Mouse (Mus musculus) ES-E14 (cell line): ENCODE data around the gene Nol4l. TPM values are rescaled to one million over a fixed set of nuclear protein-coding genes. Genes with fewer than 3 reads are reported as not detected.

Experiments used
- DNase-seq: peaks from one replicate; pipeline ENCODE4 v3.0.0-alpha.2; 2013; ENCODE audit warnings: low read depth, low spot score
- H3K27ac ChIP-seq: 2 replicates; pipeline ENCODE4 v1.5.1; 2012; ENCODE audit warnings: low read depth, mild to moderate bottlenecking, low read length, moderate library complexity, mixed read lengths; ENCODE audit not compliant: poor library complexity, insufficient read depth, severe bottlenecking
- H3K36me3 ChIP-seq: 2 replicates; pipeline ENCODE4 v1.6.1; 2012; ENCODE audit warnings: mild to moderate bottlenecking, low read length, moderate library complexity, mixed read lengths; ENCODE audit not compliant: control insufficient read depth, poor library complexity, insufficient read depth, severe bottlenecking
- H3K4me1 ChIP-seq, 2 experiments: fragments of 150-350 bp in 1 of 2; sonication (generic) in 1 of 2; 2 replicates each; pipeline ENCODE4 v1.6.1; 2012; ENCODE audit warnings: low read length in 2 of 2, mild to moderate bottlenecking in 1 of 2, mixed read lengths in 1 of 2; ENCODE audit not compliant: control insufficient read depth in 2 of 2, insufficient read depth in 2 of 2, poor library complexity in 1 of 2
- H3K4me3 ChIP-seq, 2 experiments: fragments of 150-350 bp in 1 of 2; sonication (generic) in 1 of 2; 2 replicates each; pipeline ENCODE4 v1.5.1; 2012; ENCODE audit warnings: low read length in 2 of 2, low read depth in 1 of 2, mild to moderate bottlenecking in 1 of 2, mixed read lengths in 1 of 2; ENCODE audit not compliant: insufficient read depth in 1 of 2, poor library complexity in 1 of 2, severe bottlenecking in 1 of 2
- H3K9ac ChIP-seq: 2 replicates; pipeline ENCODE4 v1.6.1; 2012; ENCODE audit warnings: low read depth, mild to moderate bottlenecking, low read length, mixed read lengths; ENCODE audit not compliant: poor library complexity, insufficient read depth, severe bottlenecking
- H3K9me3 ChIP-seq: fragments of 150-350 bp; sonication (generic); 2 replicates; pipeline ENCODE4 v1.6.1; 2012; ENCODE audit warnings: low read depth, mild to moderate bottlenecking, low read length; ENCODE audit not compliant: control insufficient read depth, insufficient read depth
- CHD2 ChIP-seq: IDR thresholded peaks from 2 replicates; pipeline ENCODE4 v1.6.1; 2014; ENCODE audit warnings: mild to moderate bottlenecking, low read depth, low read length, inconsistent platforms
- HCFC1 ChIP-seq: IDR thresholded peaks from 2 replicates; pipeline ENCODE4 v1.6.1; 2012; ENCODE audit warnings: low read length, inconsistent platforms, borderline replicate concordance; ENCODE audit not compliant: insufficient read depth
- MAFK ChIP-seq: IDR thresholded peaks from 2 replicates; pipeline ENCODE4 v1.6.1; 2014; ENCODE audit warnings: mild to moderate bottlenecking, low read depth, low read length, inconsistent platforms; ENCODE audit not compliant: insufficient read depth
- ZC3H11A ChIP-seq: IDR thresholded peaks from 2 replicates; pipeline ENCODE4 v1.6.1; 2012; ENCODE audit warnings: low read depth, mild to moderate bottlenecking, inconsistent platforms, low read length, borderline replicate concordance
- ZNF384 ChIP-seq: IDR thresholded peaks from 2 replicates; pipeline ENCODE4 v1.6.1; 2012; ENCODE audit warnings: low read depth, low read length, inconsistent platforms
- in situ Hi-C, 2 experiments: fragments of 600-800 bp; cut with MboI; formaldehyde crosslinking; loops; one replicate each; pipeline ENCODE4 v1.15.1; 2025; ENCODE audit warnings: low sequenced_read_pairs in 2 of 2, inconsistent platforms in 1 of 2; ENCODE audit not compliant: unreplicated experiment in 2 of 2
- total RNA-seq: library from RNA; depleted of rRNA; stranded (reverse); fragments of 300-350 nt; gene quantifications from 2 replicates; pipeline ENCODE4 v1.2.3, GENCODE M21; 2012

Nol4l gene
- total RNA-seq, 1 experiment = 3.8 TPM

GRCm38 (mm10) chr2:153441228-153441627 lies 88.5 kb downstream of the Nol4l start:
- peaks cover 0 to 26% of the 10 kb centered on the region in 2 experiments; a peak in 2 of 4 replicates for H3K4me1 ChIP-seq
- H3K36me3 ChIP-seq = no peaks in the 10 kb centered on the region
- no peak for TF ChIP-seq HCFC1
- TF ChIP-seq CHD2 = no peak
- no peak for TF ChIP-seq MAFK
- no peak for TF ChIP-seq ZC3H11A
- TF ChIP-seq ZNF384 = no peak
- DNase-seq = no peak
- no peaks in the 10 kb centered on the region for H3K9me3 ChIP-seq
- no peak overlapping the region for H3K4me3 ChIP-seq
- no peak overlapping the region for H3K27ac ChIP-seq
- H3K9ac ChIP-seq = no peak overlapping the region
- in situ Hi-C loops = no loop called here

GRCm38 (mm10) chr2:153440755-153441154 lies 89.0 kb downstream of the Nol4l start:
- Histone ChIP-seq H3K4me3 (no peak overlapping the region), H3K9me3 (no peaks in the 10 kb centered on the region), H3K9ac (no peak overlapping the region), H3K27ac (no peak overlapping the region), H3K36me3 (no peaks in the 10 kb centered on the region), H3K4me1 (peaks cover 0 to 30% of the 10 kb centered on the region in 2 experiments; a peak in 2 of 4 replicates)
- in situ Hi-C loops = no loop called here
- TF ChIP-seq HCFC1 = no peak
- no peak for TF ChIP-seq ZC3H11A
- TF ChIP-seq CHD2 = no peak
- no peak for DNase-seq

- H3K27ac ChIP-seq = no peak overlapping the region; the same call in 1 of the 2 replicates
- H3K36me3 ChIP-seq = no peaks in the 10 kb centered on the region
- no peak overlapping the region for H3K9ac ChIP-seq
- DNase-seq = no peak
- in situ Hi-C loops = no loop called here
- no peaks in the 10 kb centered on the region for H3K9me3 ChIP-seq
- H3K4me3 ChIP-seq = no peak overlapping the region
- TF ChIP-seq MAFK (no peak), ZNF384 (no peak), CHD2 (no peak), HCFC1 (no peak), ZC3H11A (no peak)
- peaks cover 0 to 30% of the 10 kb centered on the region in 2 experiments; a peak in 3 of 4 replicates for H3K4me1 ChIP-seq
Observed at GRCm38 (mm10) chr2:153437306-153437659, 92.5 kb downstream of the Nol4l start.

- Histone ChIP-seq H3K27ac (no peak overlapping the region; the same call in 1 of the 2 replicates), H3K9me3 (no peaks in the 10 kb centered on the region), H3K4me3 (no peak overlapping the region), H3K36me3 (no peaks in the 10 kb centered on the region), H3K9ac (no peak overlapping the region), H3K4me1 (peaks cover 0 to 26% of the 10 kb centered on the region in 2 experiments; a peak in 3 of 4 replicates)
- no peak for DNase-seq
- in situ Hi-C loops = no loop called here
- TF ChIP-seq CHD2 = no peak
- TF ChIP-seq MAFK = no peak
- no peak for TF ChIP-seq HCFC1
- no peak for TF ChIP-seq ZNF384
- TF ChIP-seq ZC3H11A = no peak
Observed at GRCm38 (mm10) chr2:153436641-153437305, 93.0 kb downstream of the Nol4l start.
